Mouse (Mus musculus) olfactory bulb, adult 2 months (tissue): ENCODE measurements at regions not wholly inside any gene's neighbourhood (a gene's known extent, or its start where the extent isn't known, plus 50 kb on each side); places are given as distances from the start of the nearest gene placed in this dataset.

ENCODE experiments used
- CTCF ChIP-seq: fragments of 200-500 bp; IDR thresholded peaks from 2 replicates; pipeline ENCODE4 v1.5.1; 2012; ENCODE audit warnings: low read depth, mild to moderate bottlenecking, low read length, moderate library complexity; ENCODE audit not compliant: insufficient read depth
- POLR2A ChIP-seq: fragments of 200-500 bp; IDR thresholded peaks from 2 replicates; pipeline ENCODE4 v1.6.1; 2012; ENCODE audit warnings: mild to moderate bottlenecking, low read depth, low read length, moderate library complexity; ENCODE audit not compliant: insufficient read depth

GRCm38 (mm10) chr16:74840006-74840405, 428.4 kb upstream of the Robo2 start:
- TF ChIP-seq CTCF (no peak), POLR2A (no peak)
